Mouse (Mus musculus) monocyte, adult 2 months (primary cell): ENCODE measurements around the gene Znhit1.

Source experiments
- DNase-seq, 2 experiments: peaks; one replicate each; pipeline ENCODE4 v3.0.0; 2022; ENCODE audit warnings: low spot score in 2 of 2, low read depth in 1 of 2

Gene Znhit1

GRCm38 (mm10) chr5:136987934-136988271 lies at the start of gene Znhit1:
Gene Znhit1 (minus strand): TSS chr5:136988021.
- no peak for DNase-seq

DNA sequence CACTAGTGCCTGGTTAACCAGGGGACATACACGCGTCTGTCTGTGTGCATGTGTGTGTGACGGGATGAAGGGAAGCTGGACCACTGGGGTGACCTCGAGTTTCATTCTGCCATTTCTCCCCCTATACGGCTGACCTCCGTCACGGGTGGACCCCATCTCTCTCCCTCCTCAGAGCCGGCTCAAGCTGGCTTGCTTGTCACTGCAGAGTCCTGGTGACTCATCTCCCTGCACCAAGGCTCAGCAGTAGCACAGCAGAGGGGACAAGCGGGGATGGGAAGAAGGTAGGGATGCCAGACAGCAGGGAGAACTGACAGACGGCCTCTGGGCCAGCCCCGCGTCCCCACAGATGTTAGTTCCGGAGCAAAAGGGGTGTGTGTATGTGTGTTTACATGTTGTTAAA lies 48.4 kb upstream of the Znhit1 start:
- no peak for DNase-seq

DNA sequence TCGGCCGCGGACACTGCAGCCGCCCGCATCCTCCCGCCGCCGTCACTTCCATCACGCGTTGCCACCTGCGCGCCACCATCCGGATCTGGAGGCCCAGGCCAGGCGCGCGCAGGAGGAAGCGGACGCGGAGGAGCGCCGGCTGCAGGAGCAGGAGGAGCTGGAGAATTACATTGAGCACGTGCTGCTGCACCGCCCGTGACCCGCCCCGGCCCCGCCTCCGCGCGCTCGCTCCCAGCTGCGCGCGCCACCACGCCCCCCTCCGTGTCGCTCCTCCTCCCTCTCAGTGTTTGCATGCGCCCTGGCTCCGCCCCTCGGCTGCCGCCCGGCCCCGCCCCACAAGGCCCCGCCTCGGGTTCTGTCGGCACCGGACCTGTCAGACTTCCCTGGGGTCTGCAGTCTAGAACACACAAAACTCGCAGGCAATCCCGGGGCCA lies 44.8 kb upstream of the Znhit1 start:
- peak in 1 of 2 experiments; percentile 35 for DNase-seq

GRCm38 (mm10) chr5:137032033-137032421 lies 44.2 kb upstream of the Znhit1 start:
- no peak for DNase-seq

GRCm38 (mm10) chr5:137031076-137032032 lies 43.5 kb upstream of the Znhit1 start:
- no peak for DNase-seq

DNA sequence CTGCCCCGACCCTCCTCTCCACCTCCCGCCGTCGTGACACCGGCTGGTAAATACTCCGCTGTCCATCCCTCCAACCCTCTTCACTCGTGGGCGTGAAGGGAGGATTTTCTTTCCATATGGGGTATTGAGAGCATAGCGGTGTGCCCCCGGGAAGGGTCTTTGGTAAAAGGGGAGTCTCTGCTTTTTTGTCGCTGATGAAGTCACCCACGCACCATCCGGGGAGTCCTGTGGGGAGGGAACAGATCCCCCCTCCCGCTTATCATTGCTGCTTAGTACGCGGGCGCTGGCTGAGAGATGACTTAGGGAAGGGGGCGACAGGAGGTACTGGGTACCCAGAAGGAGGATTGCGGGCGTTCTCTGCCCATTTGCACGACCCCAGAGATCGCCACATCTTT lies 42.6 kb upstream of the Znhit1 start:
- no peak for DNase-seq

GRCm38 (mm10) chr5:137029643-137030415 lies 42.0 kb upstream of the Znhit1 start:
- DNase-seq: peak; percentile 90 to 94

GRCm38 (mm10) chr5:137029273-137029585 lies 41.4 kb upstream of the Znhit1 start:
- DNase-seq: no peak

DNA sequence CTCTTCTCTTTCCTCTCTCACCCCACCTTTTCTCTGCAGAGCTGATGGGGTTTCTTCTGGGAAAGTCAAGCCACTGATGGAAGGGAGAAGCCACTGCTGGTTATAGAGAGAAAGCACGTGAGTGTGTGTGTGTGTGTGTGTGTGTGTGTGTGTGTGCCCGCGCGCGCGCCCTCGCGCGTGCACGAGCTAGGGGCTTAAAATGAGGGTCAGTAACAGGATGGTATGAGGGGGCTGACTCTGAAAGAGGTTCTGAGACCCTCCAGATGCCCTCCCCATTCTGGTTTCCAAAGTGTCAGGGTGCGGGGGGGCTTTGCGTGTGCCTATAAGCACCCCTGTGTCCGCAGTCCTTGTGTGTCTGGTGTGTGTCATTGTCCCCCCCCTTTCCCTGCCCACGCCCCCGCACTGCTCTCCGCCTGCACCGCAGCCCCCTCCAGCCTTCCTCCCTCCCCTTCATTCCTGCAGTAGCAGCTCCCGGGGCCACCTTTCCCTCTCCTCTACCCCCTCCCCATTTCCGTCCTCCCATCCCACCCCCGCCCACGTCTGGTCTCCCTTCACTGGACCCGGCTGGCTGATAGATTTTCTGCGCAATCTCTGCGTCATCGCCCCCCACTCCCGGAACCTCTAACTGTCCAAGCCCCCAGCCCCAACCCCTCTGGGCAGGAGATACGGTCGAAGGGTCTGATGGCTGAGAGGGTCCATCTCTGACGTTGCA lies 40.9 kb upstream of the Znhit1 start:
- no peak for DNase-seq

DNA sequence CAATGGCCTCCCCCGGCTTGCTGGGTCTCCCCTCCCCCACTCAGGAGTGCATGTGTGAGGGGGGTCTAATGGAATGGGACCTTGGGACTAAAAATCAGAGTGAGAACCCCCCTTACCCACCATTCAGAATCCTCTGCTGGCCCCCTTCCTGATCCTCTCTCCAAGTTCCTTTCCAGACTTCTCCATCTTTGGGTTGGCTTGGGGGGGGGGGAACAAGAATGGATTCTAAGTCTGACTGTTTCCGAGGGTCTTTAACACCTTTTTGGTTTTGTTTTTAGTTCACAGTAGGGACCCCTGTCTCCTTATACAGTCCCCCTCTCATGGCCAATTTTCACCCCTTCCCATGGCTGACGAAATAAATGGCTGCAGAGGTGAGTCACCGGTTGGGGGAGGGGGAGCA lies 38.3 kb upstream of the Znhit1 start, which contains the start of gene Vgf:
TSS of gene Vgf (plus strand) at position 301 of the 400 bp plus-strand sequence.
- no peak for DNase-seq

GRCm38 (mm10) chr5:137025132-137025531 lies 37.3 kb upstream of the Znhit1 start:
- DNase-seq: peak in 1 of 2 experiments; percentile 64

DNA sequence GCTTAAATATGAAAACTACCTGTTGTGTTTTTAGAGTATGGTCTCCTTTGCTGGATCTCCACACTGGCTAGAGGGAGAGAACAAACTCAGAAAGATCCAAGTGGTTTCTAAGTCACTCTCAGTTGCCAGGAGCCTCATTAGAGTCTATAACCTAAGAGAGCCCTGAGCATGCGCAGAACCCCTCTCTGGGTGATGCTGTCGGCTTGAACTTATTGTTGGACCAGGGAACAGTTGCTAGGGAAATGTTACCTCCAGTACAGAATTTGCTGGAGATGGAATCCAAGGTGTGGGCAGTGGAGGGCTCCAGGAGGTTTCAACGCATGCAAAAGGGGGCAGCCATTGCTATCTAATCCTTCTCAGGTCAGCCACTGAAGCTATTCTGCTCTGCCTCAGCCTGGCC lies 36.5 kb upstream of the Znhit1 start:
- DNase-seq: no peak

DNA sequence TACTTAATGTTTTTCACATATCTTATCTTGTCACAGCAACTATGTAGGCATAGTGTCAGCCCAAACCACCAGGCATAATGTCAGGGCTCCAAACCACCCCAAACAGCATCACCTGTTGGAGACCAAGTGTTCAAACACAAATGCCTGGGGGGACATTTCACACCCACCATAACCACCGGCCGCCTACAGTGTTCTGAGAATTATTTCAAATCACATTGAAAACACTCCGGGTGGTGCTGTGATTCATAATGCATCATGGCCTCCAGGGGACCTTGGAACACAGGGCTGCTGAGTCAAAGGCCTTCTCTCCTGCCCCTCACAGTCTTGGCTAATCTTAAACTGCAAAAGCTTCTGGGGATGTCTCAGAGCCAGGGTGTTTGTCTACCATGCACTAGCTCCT lies 28.1 kb upstream of the Znhit1 start:
- no peak for DNase-seq

DNA sequence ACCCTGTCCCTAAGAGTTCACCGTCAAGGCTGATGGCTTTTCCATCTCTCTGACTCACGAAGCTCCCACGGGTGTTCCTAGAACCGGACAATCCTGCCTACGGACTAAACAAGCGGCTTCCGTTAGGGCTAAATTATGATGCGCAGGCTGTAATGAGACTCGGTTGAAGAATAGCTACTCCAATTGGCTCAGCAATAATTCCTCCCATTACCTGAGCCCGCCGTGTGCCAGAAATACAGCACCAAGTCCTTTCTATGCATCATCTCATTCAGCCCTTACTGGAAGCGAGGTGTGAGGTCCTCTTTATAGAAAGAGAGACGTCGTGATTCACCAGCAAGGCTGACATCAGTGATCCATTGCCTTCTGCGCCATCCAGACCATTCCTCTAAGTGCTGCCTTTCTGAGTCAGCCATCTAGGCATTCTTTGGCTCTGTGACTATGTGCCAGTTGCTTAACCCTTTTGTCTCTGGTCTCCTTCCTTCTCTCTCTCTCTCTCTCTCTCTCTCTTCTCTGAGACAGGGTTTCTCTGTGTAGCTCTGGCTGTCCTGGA lies 24.7 kb upstream of the Znhit1 start:
- DNase-seq: no peak

GRCm38 (mm10) chr5:137009988-137010387 lies 22.2 kb upstream of the Znhit1 start:
- no peak for DNase-seq

GRCm38 (mm10) chr5:137007276-137007675 lies 19.5 kb upstream of the Znhit1 start:
- DNase-seq: no peak

DNA sequence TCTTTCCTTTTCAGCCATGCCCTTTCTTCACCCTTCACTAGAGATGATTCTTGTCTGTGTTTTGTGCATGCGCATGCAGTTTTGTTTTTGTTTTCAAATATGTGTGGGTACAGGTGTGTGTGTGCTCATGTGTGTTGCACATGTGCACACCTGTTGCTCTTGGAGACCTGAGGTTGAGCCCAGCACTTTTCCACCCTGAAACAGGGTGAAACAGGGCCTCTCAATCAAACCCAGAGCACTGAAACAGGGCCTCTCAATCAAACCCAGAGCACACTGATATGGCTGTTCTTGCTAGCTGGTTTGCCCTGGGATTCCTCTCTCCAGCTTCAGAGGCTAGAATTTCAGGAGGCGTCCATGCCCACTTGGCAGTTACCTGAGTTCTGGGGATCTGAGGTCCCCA lies 12.8 kb upstream of the Znhit1 start:
- DNase-seq: no peak

DNA sequence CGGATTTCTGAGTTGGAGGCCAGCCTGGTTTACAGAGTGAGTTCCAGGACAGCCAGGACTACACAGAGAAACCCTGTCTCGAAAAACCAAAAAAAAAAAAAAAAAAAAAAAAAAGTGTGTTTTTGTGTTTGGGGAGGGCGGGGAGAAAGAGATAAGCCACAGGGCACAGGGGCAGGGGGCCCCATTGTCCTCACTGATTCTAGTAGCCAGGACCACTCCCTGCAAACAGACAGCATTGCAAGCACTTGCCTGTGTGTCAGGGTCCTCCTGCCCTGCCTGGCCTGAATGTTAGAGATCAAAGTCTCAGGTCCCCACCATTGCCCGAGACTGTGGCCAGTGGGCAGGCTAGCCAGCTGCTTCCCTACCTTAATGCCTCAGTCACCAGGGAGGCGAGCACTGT lies 11.6 kb upstream of the Znhit1 start:
- no peak for DNase-seq

GRCm38 (mm10) chr5:136989801-136990200 lies 2.0 kb upstream of the Znhit1 start:
- no peak for DNase-seq

GRCm38 (mm10) chr5:136988420-136988819 lies 599 bp upstream of the Znhit1 start:
- DNase-seq: peak in 1 of 2 experiments; percentile 42
